Mouse (Mus musculus) megakaryocyte, embryonic 14.5 days (primary cell): Measurements from ENCODE around the gene Ngb.

ENCODE experiments used
- FLI1 ChIP-seq: IDR thresholded peaks from 2 replicates; pipeline ENCODE4 v1.6.1; 2012; ENCODE audit warnings: low read length, inconsistent platforms, mixed read lengths
- GATA1 ChIP-seq: IDR thresholded peaks from 3 replicates; pipeline ENCODE4 v1.6.1; 2012; ENCODE audit warnings: mixed read lengths, low read length, inconsistent platforms, borderline replicate concordance

- TF ChIP-seq GATA1 (no peak), FLI1 (no peak)
These were observed 36.4 kb upstream of the Ngb start for GRCm38 (mm10) chr12:87138768-87139167.
